Mouse (Mus musculus): ENCODE measurements around the gene Atp11a. TPM values are rescaled to one million over a fixed set of nuclear protein-coding genes. Genes with fewer than 3 reads are reported as not detected.

Gene Atp11a
- total RNA-seq, 1 experiment: 65.9 TPM

DNA sequence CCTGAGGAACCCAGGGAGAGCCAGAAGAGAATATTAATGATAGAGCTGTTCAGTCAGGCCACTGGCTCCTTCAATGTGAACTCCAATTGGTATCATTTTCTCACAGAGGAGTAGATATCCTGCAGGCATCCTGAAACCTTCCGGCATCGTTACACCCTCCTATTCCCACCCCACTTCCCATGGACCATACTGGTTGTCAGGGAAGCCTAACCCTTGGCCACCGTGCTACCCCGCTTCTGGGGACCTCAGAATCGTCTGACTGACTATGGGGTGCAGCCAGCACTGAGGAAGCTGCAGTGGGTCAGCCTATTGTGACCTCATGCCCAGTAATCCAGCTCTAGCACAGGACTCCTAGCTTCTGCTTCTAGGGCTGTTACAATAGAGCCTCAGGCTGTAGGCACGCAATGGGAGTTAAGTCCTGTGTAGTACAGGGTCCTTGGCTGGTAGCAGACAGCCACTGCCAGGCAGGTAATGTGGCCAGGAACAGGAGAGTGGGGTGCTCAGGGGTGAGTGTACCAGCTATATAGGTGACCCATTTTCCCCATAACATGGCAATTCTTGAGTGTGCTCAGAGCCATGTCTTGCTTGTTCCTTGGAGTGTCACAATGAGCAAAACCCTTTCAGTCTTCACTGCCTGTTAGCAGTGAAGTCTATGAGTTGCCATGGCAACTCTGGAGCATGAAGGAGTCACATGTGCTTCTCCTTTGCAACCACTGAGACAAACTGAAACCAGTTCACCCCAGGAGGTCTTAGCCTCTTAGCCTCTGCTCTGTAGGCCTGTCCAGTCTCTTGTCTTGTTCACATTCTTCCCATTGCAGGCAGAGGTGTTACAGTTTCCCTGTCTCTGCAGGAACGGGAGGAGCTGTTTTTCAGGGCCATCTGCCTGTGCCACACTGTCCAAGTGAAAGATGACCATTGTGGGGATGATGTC, 75.1 kb downstream of the Atp11a start:
- Histone ChIP-seq H3K9ac (ENCODE audit: insufficient read depth, low read depth, low read length, poor library complexity, severe bottlenecking) (no peak overlapping the region), H3K27ac (ENCODE audit: insufficient read depth, low read depth, low read length, poor library complexity, severe bottlenecking) (no peak overlapping the region), H3K4me1 (ENCODE audit: control insufficient read depth in 2 of 2, insufficient read depth in 2 of 2, low read length in 2 of 2, poor library complexity in 1 of 2) (no peaks in the 10 kb centered on the region), H3K4me3 (ENCODE audit: insufficient read depth in 1 of 2, low read depth in 1 of 2, low read length in 2 of 2, poor library complexity in 1 of 2, severe bottlenecking in 1 of 2) (no peak overlapping the region), H3K36me3 (ENCODE audit: control insufficient read depth, insufficient read depth, low read length, poor library complexity, severe bottlenecking) (peaks cover 17% of the 10 kb centered on the region; the same call in 1 of the 2 replicates), H3K9me3 (ENCODE audit: control insufficient read depth, insufficient read depth, low read depth, low read length) (no peaks in the 10 kb centered on the region)
- TF ChIP-seq MAFK (IDR thresholded peaks at IDR 0.05; ENCODE audit: insufficient read depth, low read depth, low read length): no peak
- no peak for TF ChIP-seq CHD2 (IDR thresholded peaks at IDR 0.05; ENCODE audit: low read depth, low read length)
- no peak for TF ChIP-seq HCFC1 (IDR thresholded peaks at IDR 0.05; ENCODE audit: borderline replicate concordance, insufficient read depth, low read length)
- no peak for TF ChIP-seq ZC3H11A (IDR thresholded peaks at IDR 0.05; ENCODE audit: borderline replicate concordance, low read depth, low read length)
- TF ChIP-seq ZNF384 (IDR thresholded peaks at IDR 0.05; ENCODE audit: low read depth, low read length): no peak
- DNase-seq (ENCODE audit: low read depth, low spot score): no peak
- in situ Hi-C loops (cut with MboI; ENCODE audit: low sequenced_read_pairs in 2 of 2, unreplicated experiment in 2 of 2): no loop called here

DNA sequence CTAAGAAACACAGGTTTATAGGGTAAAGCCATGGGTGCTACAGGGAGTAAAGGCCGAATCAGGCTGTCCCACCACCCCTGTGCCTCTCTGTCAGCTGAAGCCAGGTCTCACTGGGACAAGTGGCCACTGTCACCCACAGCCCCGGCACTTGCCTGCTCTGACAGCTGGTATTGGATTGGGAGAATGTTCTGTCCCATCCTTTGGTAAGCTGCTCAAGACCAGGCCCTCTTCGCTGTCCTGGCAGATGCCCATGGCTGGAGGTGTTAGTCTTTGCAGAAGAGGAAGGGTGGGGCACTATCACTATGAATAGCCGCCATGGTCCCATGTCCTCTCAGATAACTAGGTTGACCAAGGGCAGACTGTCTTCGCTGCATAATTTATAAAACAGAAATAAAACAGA, 76.8 kb downstream of the Atp11a start:
- Histone ChIP-seq H3K4me3 (ENCODE audit: insufficient read depth in 1 of 2, low read depth in 1 of 2, low read length in 2 of 2, poor library complexity in 1 of 2, severe bottlenecking in 1 of 2) (no peak overlapping the region), H3K36me3 (ENCODE audit: control insufficient read depth, insufficient read depth, low read length, poor library complexity, severe bottlenecking) (peaks cover 13% of the 10 kb centered on the region; the same call in 1 of the 2 replicates), H3K27ac (ENCODE audit: insufficient read depth, low read depth, low read length, poor library complexity, severe bottlenecking) (no peak overlapping the region), H3K4me1 (ENCODE audit: control insufficient read depth in 2 of 2, insufficient read depth in 2 of 2, low read length in 2 of 2, poor library complexity in 1 of 2) (no peaks in the 10 kb centered on the region), H3K9ac (ENCODE audit: insufficient read depth, low read depth, low read length, poor library complexity, severe bottlenecking) (no peak overlapping the region), H3K9me3 (ENCODE audit: control insufficient read depth, insufficient read depth, low read depth, low read length) (no peaks in the 10 kb centered on the region)
- TF ChIP-seq HCFC1 (IDR thresholded peaks at IDR 0.05; ENCODE audit: borderline replicate concordance, insufficient read depth, low read length) (no peak), CHD2 (IDR thresholded peaks at IDR 0.05; ENCODE audit: low read depth, low read length) (no peak), ZC3H11A (IDR thresholded peaks at IDR 0.05; ENCODE audit: borderline replicate concordance, low read depth, low read length) (no peak), ZNF384 (IDR thresholded peaks at IDR 0.05; ENCODE audit: low read depth, low read length) (no peak), MAFK (IDR thresholded peaks at IDR 0.05; ENCODE audit: insufficient read depth, low read depth, low read length) (no peak)
- DNase-seq (ENCODE audit: low read depth, low spot score): no peak
- in situ Hi-C loops (cut with MboI; ENCODE audit: low sequenced_read_pairs in 2 of 2, unreplicated experiment in 2 of 2): no loop called here

DNA sequence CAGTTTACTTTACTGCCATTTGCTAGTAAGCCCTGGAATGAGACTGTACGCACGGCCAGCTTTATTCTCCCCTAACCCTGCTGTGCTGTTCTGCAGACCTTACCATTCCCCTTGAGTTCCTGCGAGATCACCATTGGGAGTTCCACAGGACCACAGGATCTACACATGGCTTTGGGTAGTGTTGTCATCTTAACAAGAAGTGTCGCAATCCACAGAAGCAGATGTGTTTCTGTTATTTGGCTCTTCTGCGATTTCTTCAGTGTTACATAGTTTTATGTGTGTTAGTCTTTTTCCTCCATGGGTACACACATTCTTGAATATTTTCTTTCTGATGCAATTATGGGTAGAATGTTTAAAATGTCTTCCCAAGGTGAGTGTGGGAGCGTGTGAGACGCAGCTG, 84.0 kb downstream of the Atp11a start:
- Histone ChIP-seq H3K9me3 (ENCODE audit: control insufficient read depth, insufficient read depth, low read depth, low read length) (no peaks in the 10 kb centered on the region), H3K4me3 (ENCODE audit: insufficient read depth in 1 of 2, low read depth in 1 of 2, low read length in 2 of 2, poor library complexity in 1 of 2, severe bottlenecking in 1 of 2) (no peak overlapping the region), H3K27ac (ENCODE audit: insufficient read depth, low read depth, low read length, poor library complexity, severe bottlenecking) (no peak overlapping the region), H3K36me3 (ENCODE audit: control insufficient read depth, insufficient read depth, low read length, poor library complexity, severe bottlenecking) (peaks cover 9% of the 10 kb centered on the region; the same call in 1 of the 2 replicates), H3K4me1 (ENCODE audit: control insufficient read depth in 2 of 2, insufficient read depth in 2 of 2, low read length in 2 of 2, poor library complexity in 1 of 2) (no peaks in the 10 kb centered on the region), H3K9ac (ENCODE audit: insufficient read depth, low read depth, low read length, poor library complexity, severe bottlenecking) (no peak overlapping the region)
- in situ Hi-C loops (cut with MboI; ENCODE audit: low sequenced_read_pairs in 2 of 2, unreplicated experiment in 2 of 2): no loop called here
- no peak for DNase-seq (ENCODE audit: low read depth, low spot score)
- TF ChIP-seq ZNF384 (IDR thresholded peaks at IDR 0.05; ENCODE audit: low read depth, low read length) (no peak), HCFC1 (IDR thresholded peaks at IDR 0.05; ENCODE audit: borderline replicate concordance, insufficient read depth, low read length) (no peak), CHD2 (IDR thresholded peaks at IDR 0.05; ENCODE audit: low read depth, low read length) (no peak), MAFK (IDR thresholded peaks at IDR 0.05; ENCODE audit: insufficient read depth, low read depth, low read length) (no peak), ZC3H11A (IDR thresholded peaks at IDR 0.05; ENCODE audit: borderline replicate concordance, low read depth, low read length) (no peak)

DNA sequence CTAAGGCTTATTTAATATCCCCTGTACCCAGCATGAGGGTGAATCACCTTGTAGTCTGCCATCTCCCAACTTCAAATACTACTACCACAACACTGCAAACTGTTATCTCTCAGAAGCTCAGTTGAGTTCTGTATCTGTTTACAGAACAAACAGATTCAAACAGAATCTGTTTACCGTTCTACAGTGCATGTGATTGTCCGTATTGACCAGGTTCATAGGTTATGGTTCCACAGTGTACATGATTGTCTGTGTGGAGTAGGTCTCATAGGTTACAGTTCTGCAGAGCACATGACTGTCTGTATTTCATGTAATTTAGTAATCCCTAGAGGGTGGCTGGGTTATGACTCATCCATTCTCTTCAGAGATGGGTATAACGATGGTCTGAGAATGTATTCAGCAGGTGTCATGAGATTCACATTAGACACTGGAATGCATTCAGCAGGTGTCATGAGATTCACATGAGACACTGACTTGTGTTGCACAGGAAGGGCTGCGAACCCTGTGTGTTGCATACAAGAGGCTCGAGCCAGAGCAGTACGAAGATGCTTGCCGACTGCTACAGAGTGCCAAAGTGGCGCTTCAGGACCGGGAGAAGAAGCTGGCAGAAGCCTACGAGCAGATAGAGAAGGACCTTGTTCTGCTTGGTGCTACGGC, 85.7 kb downstream of the Atp11a start:
- peaks cover 12% of the 10 kb centered on the region; the same call in 1 of the 2 replicates for H3K36me3 ChIP-seq (ENCODE audit: control insufficient read depth, insufficient read depth, low read length, poor library complexity, severe bottlenecking)
- TF ChIP-seq HCFC1 (IDR thresholded peaks at IDR 0.05; ENCODE audit: borderline replicate concordance, insufficient read depth, low read length) (no peak), CHD2 (IDR thresholded peaks at IDR 0.05; ENCODE audit: low read depth, low read length) (no peak)
- in situ Hi-C loops (cut with MboI; ENCODE audit: low sequenced_read_pairs in 2 of 2, unreplicated experiment in 2 of 2): no loop called here
- no peak for DNase-seq (ENCODE audit: low read depth, low spot score)
- H3K4me1 ChIP-seq (ENCODE audit: control insufficient read depth in 2 of 2, insufficient read depth in 2 of 2, low read length in 2 of 2, poor library complexity in 1 of 2): no peaks in the 10 kb centered on the region
- no peak overlapping the region for H3K27ac ChIP-seq (ENCODE audit: insufficient read depth, low read depth, low read length, poor library complexity, severe bottlenecking)
- H3K9ac ChIP-seq (ENCODE audit: insufficient read depth, low read depth, low read length, poor library complexity, severe bottlenecking): no peak overlapping the region
- H3K4me3 ChIP-seq (ENCODE audit: insufficient read depth in 1 of 2, low read depth in 1 of 2, low read length in 2 of 2, poor library complexity in 1 of 2, severe bottlenecking in 1 of 2): no peak overlapping the region
- no peaks in the 10 kb centered on the region for H3K9me3 ChIP-seq (ENCODE audit: control insufficient read depth, insufficient read depth, low read depth, low read length)
